Mouse (Mus musculus) T-cell, adult 2 months (primary cell): ENCODE results near the gene Dnmbp.
A peak's percentile ranks its signal among the peaks of the same experiment; 100 is the strongest.

Experiments used
- DNase-seq: peaks from one replicate; pipeline ENCODE4 v3.0.0; 2022; ENCODE audit warnings: low spot score

Dnmbp gene

GRCm38 (mm10) chr19:43878111-43879092 is 61.6 kb downstream of the Dnmbp start:
- no peak for DNase-seq

- no peak for DNase-seq
Measured at GRCm38 (mm10) chr19:43877364-43877763, 62.6 kb downstream of the Dnmbp start.

- no peak for DNase-seq
Measured at GRCm38 (mm10) chr19:43875996-43876395, 64.0 kb downstream of the Dnmbp start.

GRCm38 (mm10) chr19:43874351-43874750 is 65.6 kb downstream of the Dnmbp start:
- no peak for DNase-seq

GRCm38 (mm10) chr19:43870418-43870817 is 69.6 kb downstream of the Dnmbp start:
- DNase-seq: no peak

- DNase-seq: no peak
Measured at GRCm38 (mm10) chr19:43857347-43857746, 82.6 kb downstream of the Dnmbp start.

GRCm38 (mm10) chr19:43852837-43853545 is 87.0 kb downstream of the Dnmbp start:
- no peak for DNase-seq

- peak; percentile 48 for DNase-seq
Measured at GRCm38 (mm10) chr19:43851996-43852630, 87.9 kb downstream of the Dnmbp start.

- DNase-seq: no peak
Measured at GRCm38 (mm10) chr19:43850026-43850425, 90.0 kb downstream of the Dnmbp start.

- DNase-seq: no peak
Measured at GRCm38 (mm10) chr19:43847966-43848365, 92.0 kb downstream of the Dnmbp start.

GRCm38 (mm10) chr19:43847056-43847455 is 92.9 kb downstream of the Dnmbp start:
- no peak for DNase-seq

GRCm38 (mm10) chr19:43845331-43845908 is 94.6 kb downstream of the Dnmbp start:
- DNase-seq: no peak

- no peak for DNase-seq
Measured at GRCm38 (mm10) chr19:43843184-43843583, 96.8 kb downstream of the Dnmbp start.

GRCm38 (mm10) chr19:43832425-43833069 is 107.4 kb downstream of the Dnmbp start:
- peak; percentile 44 for DNase-seq

- no peak for DNase-seq
Measured at GRCm38 (mm10) chr19:43826855-43827254, 113.1 kb downstream of the Dnmbp start.

- DNase-seq: no peak
Measured at GRCm38 (mm10) chr19:43815661-43816414, 124.2 kb downstream of the Dnmbp start.

- no peak for DNase-seq
Measured at GRCm38 (mm10) chr19:43813315-43813714, 126.7 kb downstream of the Dnmbp start.

GRCm38 (mm10) chr19:43811419-43811818 is 128.6 kb downstream of the Dnmbp start:
- no peak for DNase-seq

GRCm38 (mm10) chr19:43809331-43809730 is 130.7 kb downstream of the Dnmbp start:
- DNase-seq: no peak

- no peak for DNase-seq
Measured at GRCm38 (mm10) chr19:43803866-43804265, 136.1 kb downstream of the Dnmbp start.
